Mouse (Mus musculus) spleen, adult 2 months (tissue): ENCODE data around the gene Lipc.

Experiments
- CTCF ChIP-seq: fragments of 200-500 bp; IDR thresholded peaks from 2 replicates; pipeline ENCODE4 v1.5.1; 2011; ENCODE audit warnings: mild to moderate bottlenecking, inconsistent platforms; ENCODE audit not compliant: insufficient read depth, insufficient read length, insufficient replicate concordance; ENCODE audit errors: extremely low read depth
- POLR2A ChIP-seq: fragments of 200-500 bp; IDR thresholded peaks from 2 replicates; pipeline ENCODE4 v1.6.1; 2011; ENCODE audit warnings: low read depth, low read length, inconsistent platforms

DNA sequence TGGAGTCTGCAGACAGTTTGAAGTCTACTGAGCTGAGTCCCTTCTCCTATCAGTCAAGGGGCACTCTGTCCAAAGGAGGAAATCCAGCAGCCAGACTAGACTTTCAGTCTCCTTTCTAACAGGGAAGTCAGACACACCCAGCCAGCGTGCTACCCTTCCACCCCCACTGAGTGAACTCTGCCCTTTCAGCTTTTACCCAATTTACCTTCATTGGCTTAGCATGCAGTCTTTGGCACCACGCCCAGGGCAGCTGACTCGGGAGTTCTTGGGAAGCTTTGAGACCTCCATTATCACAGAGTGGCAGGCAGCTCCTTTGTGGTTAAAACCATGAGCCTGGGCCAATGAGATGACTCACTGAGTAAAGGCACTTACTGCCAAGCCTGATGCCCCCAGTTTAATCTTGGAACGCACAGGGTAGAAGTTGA lies 117.3 kb downstream of the Lipc start:
- TF ChIP-seq POLR2A (no peak), CTCF (no peak)
